Mouse (Mus musculus): ENCODE data around the gene Pla2g16.

Pla2g16 gene

GRCm38 (mm10) chr19:7611942-7612757 is 54.9 kb downstream of the Pla2g16 start, which contains the start of gene Hrasls5:
Gene Hrasls5, plus strand, starts transcription at chr19:7612541.
- peak; percentile 57 to 60 for DNase-seq (ENCODE audit: low spot score in 2 of 2)

- no peak for DNase-seq (ENCODE audit: low spot score in 2 of 2)
Observed at GRCm38 (mm10) chr19:7613151-7613550, 55.9 kb downstream of the Pla2g16 start.

- no peak for DNase-seq (ENCODE audit: low spot score in 2 of 2)
Observed at GRCm38 (mm10) chr19:7616231-7616930, 59.1 kb downstream of the Pla2g16 start.

- DNase-seq (ENCODE audit: low spot score in 2 of 2) = no peak
Observed at GRCm38 (mm10) chr19:7617085-7617484, 59.8 kb downstream of the Pla2g16 start.

- DNase-seq (ENCODE audit: low spot score in 2 of 2) = peak in 1 of 2 experiments; percentile 43
Observed at GRCm38 (mm10) chr19:7617696-7618095, 60.4 kb downstream of the Pla2g16 start.

- no peak for DNase-seq (ENCODE audit: low spot score in 2 of 2)
Observed at GRCm38 (mm10) chr19:7633021-7633420, 75.8 kb downstream of the Pla2g16 start.

GRCm38 (mm10) chr19:7633786-7634185 is 76.5 kb downstream of the Pla2g16 start:
- no peak for DNase-seq (ENCODE audit: low spot score in 2 of 2)
